Mouse (Mus musculus) G1E (cell line): ENCODE data around the gene Nfix. TPM values are rescaled to one million over a fixed set of nuclear protein-coding genes. Genes with fewer than 3 reads are reported as not detected.

Experiments used
- ATAC-seq: 2 replicates; pipeline ENCODE4 v1.8.0; 2016; ENCODE audit warnings: mild to moderate bottlenecking; ENCODE audit not compliant: insufficient number of reproducible peaks, poor library complexity, low FRiP score, severe bottlenecking; ENCODE audit errors: extremely low read depth
- DNase-seq: peaks from one replicate; pipeline ENCODE4 v3.0.0; 2012; ENCODE audit warnings: low spot score
- H3K27me3 ChIP-seq: 2 replicates; pipeline ENCODE4 v1.6.1; 2012; ENCODE audit warnings: mild to moderate bottlenecking, low read length, inconsistent platforms; ENCODE audit not compliant: insufficient read depth
- H3K36me3 ChIP-seq: replicated peaks from 2 replicates; pipeline ENCODE3; 2012; ENCODE audit warnings: mild to moderate bottlenecking, inconsistent platforms
- H3K4me1 ChIP-seq: 2 replicates; pipeline ENCODE4 v1.6.1; 2012; ENCODE audit warnings: low read depth, low read length, inconsistent platforms, mixed read lengths; ENCODE audit not compliant: insufficient read depth
- H3K4me3 ChIP-seq: 2 replicates; pipeline ENCODE4 v1.5.1; 2012; ENCODE audit warnings: low read depth, mild to moderate bottlenecking, inconsistent platforms, low read length, moderate library complexity, mixed read lengths
- H3K9me3 ChIP-seq: replicated peaks from 2 replicates; pipeline ENCODE4 v1.6.1; 2012; ENCODE audit warnings: inconsistent platforms
- CTCF ChIP-seq: IDR thresholded peaks from 2 replicates; pipeline ENCODE4 v1.5.1; 2012; ENCODE audit warnings: low read depth, low read length, inconsistent platforms, mixed read lengths
- GATA1 ChIP-seq: IDR thresholded peaks from 2 replicates; pipeline ENCODE4 v1.6.1; 2012; ENCODE audit warnings: borderline replicate concordance, low read length, inconsistent platforms, mixed read lengths
- GATA2 ChIP-seq: IDR thresholded peaks from 2 replicates; pipeline ENCODE4 v1.6.1; 2012; ENCODE audit warnings: low read depth, low read length, inconsistent platforms, borderline replicate concordance
- POLR2AphosphoS5 ChIP-seq: IDR thresholded peaks from 2 replicates; pipeline ENCODE4 v1.6.1; 2012; ENCODE audit warnings: low read depth, low read length, inconsistent platforms; ENCODE audit not compliant: insufficient replicate concordance
- TAL1 ChIP-seq: conservative IDR thresholded peaks from 2 replicates; pipeline ENCODE4 v1.6.1; 2012; ENCODE audit warnings: low read depth, low read length, inconsistent platforms, mixed read lengths
- polyA plus RNA-seq: library from polyadenylated mRNA; stranded (reverse); fragments of >175 nt; gene quantifications from 2 replicates; pipeline ENCODE4 v1.2.3, GENCODE M21; 2012
- total RNA-seq, 2 experiments: library from RNA; stranded (forward) in 1 of 2; stranded (reverse) in 1 of 2; fragments of 200-1000 nt in 1 of 2; fragments of >200 nt in 1 of 2; fragmentation: Nextera tagmentation in 1 of 2; gene quantifications; 2 replicates each; pipeline ENCODE4 v1.2.3; 2014 to 2017

Nfix gene
- total and polyA plus RNA-seq, 3 experiments = 4.3 to 34.0 (median 16.2) TPM

GRCm38 (mm10) chr8:84772628-84773027 is 27.5 kb downstream of the Nfix start:
- peaks cover 40% of the 10 kb centered on the region for H3K36me3 ChIP-seq
- peaks cover 14% of the 10 kb centered on the region for H3K4me1 ChIP-seq
- no peak for ATAC-seq
- no peaks in the 10 kb centered on the region for H3K9me3 ChIP-seq
- peaks cover 58% of the 10 kb centered on the region for H3K27me3 ChIP-seq
- TF ChIP-seq POLR2AphosphoS5 (no peak), GATA1 (no peak), TAL1 (no peak), GATA2 (no peak), CTCF (no peak)
- no peak for DNase-seq
- H3K4me3 ChIP-seq = no peak overlapping the region

DNA sequence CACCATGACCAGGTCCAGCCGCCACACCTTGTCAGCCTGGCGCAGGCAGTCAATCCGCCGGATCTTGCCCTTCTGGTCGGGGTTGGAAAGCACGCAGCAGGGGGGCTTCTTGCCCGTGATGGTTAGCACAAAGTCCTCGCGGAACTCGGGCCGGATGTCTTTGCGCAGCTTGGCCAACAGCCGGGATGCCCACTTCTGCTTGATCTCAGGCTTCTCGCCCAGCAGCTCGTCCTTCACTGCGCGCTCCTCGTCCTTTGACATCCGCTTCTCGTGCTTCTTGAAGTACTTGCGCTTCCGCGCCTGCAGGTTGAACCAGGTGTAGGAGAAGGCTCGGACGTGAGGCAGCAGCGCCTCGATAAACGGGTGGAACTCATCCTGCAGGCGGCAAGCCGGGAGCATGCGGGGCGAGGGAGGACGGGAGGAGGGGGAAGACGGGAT is 28.2 kb downstream of the Nfix start:
- no peak for ATAC-seq
- no peak for DNase-seq
- Histone ChIP-seq H3K4me3 (no peak overlapping the region), H3K36me3 (peaks cover 47% of the 10 kb centered on the region), H3K9me3 (no peaks in the 10 kb centered on the region), H3K27me3 (peaks cover 64% of the 10 kb centered on the region), H3K4me1 (peaks cover 14% of the 10 kb centered on the region)
- no peak for TF ChIP-seq TAL1
- no peak for TF ChIP-seq CTCF
- TF ChIP-seq GATA2 = no peak
- TF ChIP-seq POLR2AphosphoS5 = no peak
- TF ChIP-seq GATA1 = no peak

DNA sequence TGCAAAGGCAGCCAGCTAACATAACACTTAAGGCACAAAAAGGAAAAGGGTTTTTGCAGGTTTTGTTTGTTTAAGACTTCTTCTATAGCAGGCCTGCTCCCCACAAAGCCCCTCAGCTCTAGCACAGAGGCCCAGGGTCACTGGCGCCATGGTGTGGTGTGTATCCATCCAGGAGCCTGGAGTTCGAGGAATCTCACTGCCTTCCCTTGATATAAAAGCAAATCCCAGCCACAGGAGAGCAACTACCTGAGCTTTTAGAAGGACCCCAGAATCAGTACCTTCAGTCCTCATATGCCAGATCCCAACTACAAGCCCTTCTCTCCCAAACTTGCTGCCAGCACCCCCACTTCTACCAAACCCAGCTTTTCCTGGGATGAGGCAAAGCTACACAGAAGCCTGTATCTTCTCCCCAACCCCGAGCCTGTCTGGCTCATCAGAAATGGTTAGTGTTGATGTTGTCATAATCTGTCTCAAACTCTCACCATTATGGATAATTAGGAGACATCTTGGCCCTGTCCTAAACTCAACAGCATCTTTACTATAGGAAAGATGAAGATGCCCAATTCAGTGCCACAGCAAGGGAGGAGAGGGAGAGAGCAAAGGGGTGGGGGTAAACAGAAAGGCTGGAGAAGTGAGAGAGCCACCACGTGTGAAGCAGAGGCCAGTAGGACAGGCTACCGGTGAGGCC is 29.0 kb downstream of the Nfix start:
- no peak overlapping the region for H3K4me3 ChIP-seq
- DNase-seq (no peak), ATAC-seq (no peak)
- peaks cover 54% of the 10 kb centered on the region for H3K36me3 ChIP-seq
- no peaks in the 10 kb centered on the region for H3K9me3 ChIP-seq
- H3K4me1 ChIP-seq = peaks cover 14% of the 10 kb centered on the region
- peaks cover 61% of the 10 kb centered on the region for H3K27me3 ChIP-seq
- TF ChIP-seq GATA2 (no peak), POLR2AphosphoS5 (no peak), CTCF (no peak), TAL1 (no peak), GATA1 (no peak)

DNA sequence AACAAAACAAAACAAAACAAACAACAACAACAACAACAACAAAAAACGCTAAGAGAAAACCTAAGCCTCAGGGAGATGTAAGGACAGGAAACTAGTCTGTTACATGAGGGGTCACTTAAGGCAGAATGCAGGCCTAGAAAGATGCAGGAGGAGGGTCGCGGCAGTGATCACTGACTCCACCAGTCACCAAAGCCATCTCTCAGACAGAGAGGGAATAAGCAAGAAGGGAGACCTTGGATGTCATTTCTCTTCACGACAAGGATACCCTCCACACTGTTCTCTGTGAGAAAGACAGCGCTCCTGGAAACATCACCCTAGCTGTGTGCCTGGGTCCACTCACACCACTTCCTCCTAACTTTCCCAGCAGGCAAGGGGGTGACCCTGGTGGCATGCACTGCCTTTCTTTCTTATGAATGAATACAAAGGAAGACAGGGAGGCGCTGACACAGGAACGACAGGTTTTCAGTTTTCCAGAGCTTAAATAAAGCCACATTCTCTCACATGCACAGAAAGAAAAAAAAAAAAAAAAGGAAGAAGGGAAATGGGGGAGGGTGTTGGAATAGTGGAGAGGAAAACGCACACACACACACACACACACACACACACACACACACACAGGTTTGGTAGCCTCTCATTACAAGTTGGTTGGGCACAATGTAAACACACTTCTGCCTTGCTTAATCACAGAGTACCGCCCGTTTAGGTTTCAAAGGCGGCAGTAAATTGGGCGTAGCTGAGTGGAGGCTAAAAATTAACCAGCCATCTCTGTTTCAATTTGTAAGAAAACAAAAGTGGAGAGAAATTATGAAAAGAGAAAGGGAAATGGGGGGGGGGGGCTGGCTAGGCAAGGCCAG is 29.8 kb downstream of the Nfix start:
- H3K27me3 ChIP-seq = peaks cover 53% of the 10 kb centered on the region
- ATAC-seq = no peak

DNA sequence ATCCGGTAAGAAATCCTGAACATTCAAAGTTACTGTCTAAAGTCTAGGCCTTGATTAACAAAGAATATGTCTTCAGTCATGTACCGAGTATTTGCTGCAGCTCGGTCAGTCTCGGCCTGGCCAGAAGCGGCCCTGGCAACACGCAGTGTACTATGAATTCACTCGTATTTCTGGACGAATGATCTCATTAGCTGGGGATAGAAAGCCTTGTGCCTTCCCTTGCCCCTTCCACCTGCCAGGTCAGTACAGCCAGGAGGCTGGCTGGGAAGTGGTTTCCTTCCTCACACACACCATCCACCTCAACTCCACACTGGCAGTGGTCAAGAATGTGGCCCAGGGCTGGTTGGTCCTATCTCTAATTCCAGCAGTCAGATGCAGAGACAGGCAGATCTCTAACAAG is 30.8 kb downstream of the Nfix start:
- TF ChIP-seq GATA2 (no peak), TAL1 (no peak), GATA1 (no peak), POLR2AphosphoS5 (no peak), CTCF (no peak)
- H3K4me3 ChIP-seq = no peak overlapping the region
- DNase-seq = no peak
- peaks cover 43% of the 10 kb centered on the region for H3K27me3 ChIP-seq
- peaks cover 4% of the 10 kb centered on the region for H3K4me1 ChIP-seq
- ATAC-seq = no peak
- no peaks in the 10 kb centered on the region for H3K9me3 ChIP-seq
- peaks cover 64% of the 10 kb centered on the region for H3K36me3 ChIP-seq

More for the DNA sequence above, 29.8 kb downstream of the Nfix start:
- peaks cover 10% of the 10 kb centered on the region for H3K4me1 ChIP-seq
- TF ChIP-seq GATA2 (no peak), POLR2AphosphoS5 (no peak), GATA1 (no peak), CTCF (no peak), TAL1 (no peak)
- H3K36me3 ChIP-seq = peaks cover 58% of the 10 kb centered on the region
- no peaks in the 10 kb centered on the region for H3K9me3 ChIP-seq
- no peak for DNase-seq
- no peak overlapping the region for H3K4me3 ChIP-seq

GRCm38 (mm10) chr8:84768343-84769095 is 31.6 kb downstream of the Nfix start:
- Histone ChIP-seq H3K36me3 (peaks cover 71% of the 10 kb centered on the region), H3K9me3 (no peaks in the 10 kb centered on the region), H3K27me3 (peaks cover 42% of the 10 kb centered on the region), H3K4me3 (no peak overlapping the region), H3K4me1 (no peaks in the 10 kb centered on the region)
- no peak for DNase-seq
- TF ChIP-seq CTCF (no peak), TAL1 (no peak)
- ATAC-seq = no peak
